Mouse (Mus musculus) ES-Bruce4 (cell line): ENCODE measurements around the gene Gpx3. TPM values are rescaled to one million over a fixed set of nuclear protein-coding genes. Genes with fewer than 3 reads are reported as not detected.
"Not testable (repeated sequence)": the region's sequence is repeated elsewhere in the genome, so short reads cannot be mapped to it uniquely, and the experiment has no call there.

Experiments used
- H3K27ac ChIP-seq: 2 replicates; pipeline ENCODE4 v1.5.1; 2012; ENCODE audit warnings: low read length, inconsistent platforms; ENCODE audit not compliant: insufficient read depth
- H3K27me3 ChIP-seq: 2 replicates; pipeline ENCODE4 v1.6.1; 2012; ENCODE audit warnings: mild to moderate bottlenecking, low read length, inconsistent platforms; ENCODE audit not compliant: control insufficient read depth, poor library complexity, insufficient read depth, severe bottlenecking
- H3K36me3 ChIP-seq: 2 replicates; pipeline ENCODE4 v1.6.1; 2012; ENCODE audit warnings: inconsistent platforms, mild to moderate bottlenecking, low read length, moderate library complexity; ENCODE audit not compliant: control insufficient read depth, poor library complexity, insufficient read depth, severe bottlenecking
- H3K4me1 ChIP-seq: one replicate; pipeline ENCODE4 v1.8.1; 2011; ENCODE audit warnings: low read length; ENCODE audit not compliant: control insufficient read depth, insufficient read depth
- H3K4me3 ChIP-seq: 2 replicates; pipeline ENCODE4 v1.5.1; 2011; ENCODE audit warnings: low read depth, mild to moderate bottlenecking, low read length
- H3K9ac ChIP-seq: 2 replicates; pipeline ENCODE4 v1.6.1; 2012; ENCODE audit warnings: low read depth, mild to moderate bottlenecking, inconsistent platforms; ENCODE audit not compliant: poor library complexity, severe bottlenecking
- H3K9me3 ChIP-seq: replicated peaks from 2 replicates; pipeline ENCODE4 v1.6.1; 2012; ENCODE audit warnings: mild to moderate bottlenecking, low read length, inconsistent platforms; ENCODE audit not compliant: control insufficient read depth, poor library complexity, insufficient read depth, severe bottlenecking
- CTCF ChIP-seq: IDR thresholded peaks from one replicate; pipeline ENCODE4 v1.8.1; 2011; ENCODE audit warnings: low read depth, low read length
- EP300 ChIP-seq: IDR thresholded peaks from 2 replicates; pipeline ENCODE4 v1.6.1; 2011; ENCODE audit warnings: low read depth, low read length; ENCODE audit not compliant: insufficient read depth
- POLR2A ChIP-seq: IDR thresholded peaks from one replicate; pipeline ENCODE4 v1.8.1; 2011; ENCODE audit warnings: low read length; ENCODE audit not compliant: insufficient read depth
- polyA plus RNA-seq: library from polyadenylated mRNA; stranded (reverse); fragments of >200 nt; gene quantifications from 2 replicates; pipeline ENCODE4 v1.2.4, GENCODE M21; 2011; ENCODE audit warnings: low read depth; ENCODE audit not compliant: missing spikeins, insufficient read depth, insufficient read length

Gene Gpx3
- polyA plus RNA-seq = 50.8 and 52.4 TPM in 2 replicates

- H3K27ac ChIP-seq = no peak within 1 kb of the TSS
- peak within 1 kb of the TSS; percentile 70 for H3K4me3 ChIP-seq
- no peaks in the 10 kb centered on the region for H3K27me3 ChIP-seq
- peak within 1 kb of the TSS; percentile 61 for H3K9ac ChIP-seq
- H3K9me3 ChIP-seq = no peaks in the 10 kb centered on the region
- no peak for TF ChIP-seq EP300
- no peak for TF ChIP-seq POLR2A
- no peak for TF ChIP-seq CTCF
- H3K4me1 ChIP-seq = no peaks in the 10 kb centered on the region
- no peaks in the 10 kb centered on the region for H3K36me3 ChIP-seq
Measured at GRCm38 (mm10) chr11:54902333-54903323, at the start of gene Gpx3. Gene Gpx3 (plus strand): TSS chr11:54902453.

- peak overlapping the region; percentile 89 for H3K27ac ChIP-seq
- peak overlapping the region; percentile 53 for H3K4me3 ChIP-seq
- not testable (repeated sequence) for H3K4me1 ChIP-seq, H3K27me3 ChIP-seq, H3K36me3 ChIP-seq, H3K9me3 ChIP-seq
- H3K9ac ChIP-seq = peak overlapping the region; percentile 37; the same call in 1 of the 2 replicates
Measured at GRCm38 (mm10) chr11:54858880-54859279, 43.4 kb upstream of the Gpx3 start.

- peak overlapping the region; percentile 89 for H3K27ac ChIP-seq
- no peaks in the 10 kb centered on the region for H3K9me3 ChIP-seq
- no peaks in the 10 kb centered on the region for H3K27me3 ChIP-seq
- no peaks in the 10 kb centered on the region for H3K36me3 ChIP-seq
- no peaks in the 10 kb centered on the region for H3K4me1 ChIP-seq
- peak overlapping the region; percentile 89 for H3K4me3 ChIP-seq
- TF ChIP-seq POLR2A = no peak
- peak; percentile 35 for TF ChIP-seq CTCF
- H3K9ac ChIP-seq = peak overlapping the region; percentile 69
Measured at GRCm38 (mm10) chr11:54859322-54860165, 42.7 kb upstream of the Gpx3 start.

GRCm38 (mm10) chr11:54860256-54861038 lies 41.8 kb upstream of the Gpx3 start, which contains the start of gene Lyrm7:
Gene Lyrm7 (minus strand): TSS chr11:54860916.
- no peaks in the 10 kb centered on the region for H3K27me3 ChIP-seq
- H3K4me1 ChIP-seq = no peaks in the 10 kb centered on the region
- peak within 1 kb of the TSS; percentile 99 for H3K4me3 ChIP-seq
- H3K9ac ChIP-seq = peak within 1 kb of the TSS; percentile 98
- H3K27ac ChIP-seq = peak within 1 kb of the TSS; percentile 96
- H3K9me3 ChIP-seq = no peaks in the 10 kb centered on the region
- no peaks in the 10 kb centered on the region for H3K36me3 ChIP-seq
- no peak for TF ChIP-seq CTCF
- peak; percentile 63 for TF ChIP-seq POLR2A

GRCm38 (mm10) chr11:54861471-54862420 lies 40.5 kb upstream of the Gpx3 start:
- no peak overlapping the region for H3K27ac ChIP-seq
- H3K36me3 ChIP-seq = no peaks in the 10 kb centered on the region
- H3K9ac ChIP-seq = peak overlapping the region; percentile 98
- H3K9me3 ChIP-seq = no peaks in the 10 kb centered on the region
- no peak overlapping the region for H3K4me3 ChIP-seq
- no peaks in the 10 kb centered on the region for H3K27me3 ChIP-seq
- TF ChIP-seq EP300 = no peak
- no peak for TF ChIP-seq CTCF
- no peak for TF ChIP-seq POLR2A
- no peaks in the 10 kb centered on the region for H3K4me1 ChIP-seq
